Mouse (Mus musculus) gastrocnemius, adult 2 months (tissue): ENCODE results near the gene Gzma. TPM values are rescaled to one million over a fixed set of nuclear protein-coding genes. Genes with fewer than 3 reads are reported as not detected.
A peak's percentile ranks its signal among the peaks of the same experiment; 100 is the strongest.

Experiments used
- DNase-seq: peaks from one replicate; pipeline ENCODE4 v3.0.0; 2022
- H3K27ac ChIP-seq: fragments of 200-600 bp; 2 replicates; pipeline ENCODE4 v1.8.1; 2022; ENCODE audit warnings: mild to moderate bottlenecking
- H3K4me3 ChIP-seq: fragments of 200-600 bp; 2 replicates; pipeline ENCODE4 v1.8.1; 2022; ENCODE audit warnings: mild to moderate bottlenecking, moderate library complexity
- CTCF ChIP-seq: fragments of 200-600 bp; IDR thresholded peaks from 2 replicates; pipeline ENCODE4 v1.8.1; 2022; ENCODE audit warnings: antibody characterized with exemption, mild to moderate bottlenecking, moderate library complexity
- intact Hi-C: fragments of 180-260 bp; cut with DNase I; formaldehyde crosslinking; loops from one replicate; pipeline ENCODE4 v1.15.1; 2025
- total RNA-seq, 2 experiments: library from RNA; stranded (reverse); gene quantifications; 2 replicates each; pipeline ENCODE4 v1.2.3; 2021

Gene Gzma
- total RNA-seq, 2 experiments from 2014 or later, result not detected

- intact Hi-C loops, result no loop called here
- no peak for TF ChIP-seq CTCF
- no peak for DNase-seq
- H3K27ac ChIP-seq, result no peak overlapping the region
- no peak overlapping the region for H3K4me3 ChIP-seq
Measured at GRCm38 (mm10) chr13:113084732-113085131, 16.0 kb downstream of the Gzma start.

- intact Hi-C loops, result no loop called here
- no peak for TF ChIP-seq CTCF
- no peak for DNase-seq
- Histone ChIP-seq H3K27ac (no peak overlapping the region), H3K4me3 (no peak overlapping the region)
Measured at GRCm38 (mm10) chr13:113082101-113082500, 18.7 kb downstream of the Gzma start.

- Histone ChIP-seq H3K4me3 (no peak overlapping the region), H3K27ac (no peak overlapping the region)
- DNase-seq, result no peak
- intact Hi-C loops, result no loop called here
- TF ChIP-seq CTCF, result no peak
Measured at GRCm38 (mm10) chr13:113079021-113079420, 21.8 kb downstream of the Gzma start.

- H3K4me3 ChIP-seq, result no peak overlapping the region
- TF ChIP-seq CTCF, result no peak
- intact Hi-C loops, result no loop called here
- H3K27ac ChIP-seq, result no peak overlapping the region
- no peak for DNase-seq
Measured at GRCm38 (mm10) chr13:113064542-113064941, 36.2 kb downstream of the Gzma start.

GRCm38 (mm10) chr13:113061746-113062145 is 39.0 kb downstream of the Gzma start:
- intact Hi-C loops, result no loop called here
- no peak for DNase-seq
- no peak overlapping the region for H3K27ac ChIP-seq
- no peak for TF ChIP-seq CTCF
- H3K4me3 ChIP-seq, result no peak overlapping the region

GRCm38 (mm10) chr13:113055826-113056225 is 45.0 kb downstream of the Gzma start:
- intact Hi-C loops, result no loop called here
- TF ChIP-seq CTCF, result peak; percentile 13; the same call in 1 of the 2 replicates

GRCm38 (mm10) chr13:113054230-113054629 is 46.6 kb downstream of the Gzma start:
- TF ChIP-seq CTCF, result no peak

More at GRCm38 (mm10) chr13:113055826-113056225, 45.0 kb downstream of the Gzma start:
- no peak overlapping the region for H3K27ac ChIP-seq
- DNase-seq, result no peak
- H3K4me3 ChIP-seq, result no peak overlapping the region

GRCm38 (mm10) chr13:113047647-113048046 is 53.1 kb downstream of the Gzma start:
- no peak for DNase-seq
- no peak for TF ChIP-seq CTCF
- no peak overlapping the region for H3K4me3 ChIP-seq
- intact Hi-C loops, result loop anchor here (5.0 kb wide), 1 partner anchor 220 kb away; no protein-coding TSS in a partner anchor
- H3K27ac ChIP-seq, result no peak overlapping the region

More at GRCm38 (mm10) chr13:113054230-113054629, 46.6 kb downstream of the Gzma start:
- DNase-seq, result no peak
- intact Hi-C loops, result no loop called here
- H3K27ac ChIP-seq, result no peak overlapping the region
- no peak overlapping the region for H3K4me3 ChIP-seq

GRCm38 (mm10) chr13:113047018-113047417 is 53.8 kb downstream of the Gzma start:
- H3K27ac ChIP-seq, result no peak overlapping the region
- DNase-seq, result no peak
- TF ChIP-seq CTCF, result no peak
- H3K4me3 ChIP-seq, result no peak overlapping the region
- intact Hi-C loops, result loop anchor here (5.0 kb wide), 1 partner anchor 220 kb away; no protein-coding TSS in a partner anchor

GRCm38 (mm10) chr13:113046211-113046883 is 54.4 kb downstream of the Gzma start, which contains the start of gene Gpx8:
TSS of gene Gpx8 (minus strand) at chr13:113046410.
- Histone ChIP-seq H3K4me3 (peak within 1 kb of the TSS; percentile 68), H3K27ac (peak within 1 kb of the TSS; percentile 69)
- DNase-seq, result peak; percentile 72
- intact Hi-C loops, result loop anchor here (5.0 kb wide), 1 partner anchor 221 kb away; no protein-coding TSS in a partner anchor
- TF ChIP-seq CTCF, result peak; percentile 69

GRCm38 (mm10) chr13:113045458-113046110 is 55.2 kb downstream of the Gzma start:
- intact Hi-C loops, result loop anchor here (5.0 kb wide), 1 partner anchor 222 kb away; no protein-coding TSS in a partner anchor
- peak overlapping the region; percentile 69 for H3K27ac ChIP-seq
- TF ChIP-seq CTCF, result no peak
- H3K4me3 ChIP-seq, result peak overlapping the region; percentile 68
- DNase-seq, result no peak

GRCm38 (mm10) chr13:113044876-113045275 is 55.9 kb downstream of the Gzma start:
- intact Hi-C loops, result loop anchor here (5.0 kb wide), 1 partner anchor 222 kb away; no protein-coding TSS in a partner anchor
- no peak for DNase-seq
- H3K4me3 ChIP-seq, result peak overlapping the region; percentile 68
- H3K27ac ChIP-seq, result peak overlapping the region; percentile 69
- no peak for TF ChIP-seq CTCF

Other genes with a start within 250 kb of the Gzma start
- gene Mtrex, start 173.6 kb downstream of the Gzma start, total RNA-seq, result 10 to 100 TPM; 29.5 to 31.1 TPM
- 10 to 100 TPM; 13.4 to 16.0 TPM for gene Dhx29, start 173.5 kb downstream of the Gzma start, total RNA-seq
- not detected for gene Ccno, start 113.2 kb downstream of the Gzma start, total RNA-seq
- not detected for gene Mcidas, start 107.1 kb downstream of the Gzma start, total RNA-seq
- gene Cdc20b, start 65.9 kb downstream of the Gzma start, total RNA-seq, result not detected
- gene Gpx8, start 54.6 kb downstream of the Gzma start, total RNA-seq, result 10 to 100 TPM in 1 of 2 experiments, 1 to 10 TPM in 1; 5.5 to 10.6 TPM
- gene Esm1, start 108.7 kb upstream of the Gzma start, total RNA-seq, result under 1 TPM; 0.25 to 0.38 TPM
- not detected for gene Gzmk, start 124.9 kb upstream of the Gzma start, total RNA-seq
- gene BC067074, start 192.2 kb upstream of the Gzma start, total RNA-seq, result 1 to 10 TPM in 1 of 2 experiments, under 1 TPM in 1; 0.61 to 1.9 TPM